Mouse (Mus musculus): Measurements from ENCODE around the gene Kcnb1. TPM values are rescaled to one million over a fixed set of nuclear protein-coding genes. Genes with fewer than 3 reads are reported as not detected.

The Kcnb1 gene
- total RNA-seq, 1 experiment, result 1.3 TPM

DNA sequence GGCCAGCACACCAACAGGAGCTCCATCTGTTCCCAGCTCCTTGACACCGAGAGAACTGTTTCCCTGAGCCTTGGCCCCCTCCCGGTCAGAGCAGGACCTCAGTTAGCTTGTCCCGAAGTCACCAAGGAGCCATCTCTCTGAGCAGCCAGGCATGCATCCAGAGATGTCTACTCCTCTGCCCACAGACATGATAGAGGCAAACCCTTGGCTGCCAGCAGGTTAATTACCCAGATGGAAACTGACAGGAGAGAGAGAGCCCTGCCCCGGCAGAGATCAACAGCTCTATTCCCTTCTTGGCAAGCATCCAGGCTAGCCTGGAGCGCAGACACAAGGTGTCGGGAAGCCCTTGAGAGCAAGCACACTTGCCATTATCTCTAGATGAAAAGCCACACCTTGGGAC lies 119.6 kb downstream of the Kcnb1 start:
- in situ Hi-C loops (cut with MboI; ENCODE audit: low sequenced_read_pairs in 2 of 2, unreplicated experiment in 2 of 2), result loop anchor here (10.0 kb wide), 2 partner anchors 134 to 144 kb away; no protein-coding TSS in a partner anchor
- Histone ChIP-seq H3K4me3 (ENCODE audit: insufficient read depth in 1 of 2, low read depth in 1 of 2, low read length in 2 of 2, poor library complexity in 1 of 2, severe bottlenecking in 1 of 2) (no peak overlapping the region), H3K36me3 (ENCODE audit: control insufficient read depth, insufficient read depth, low read length, poor library complexity, severe bottlenecking) (peaks cover 8% of the 10 kb centered on the region; the same call in 1 of the 2 replicates), H3K27ac (ENCODE audit: insufficient read depth, low read depth, low read length, poor library complexity, severe bottlenecking) (no peak overlapping the region), H3K9ac (ENCODE audit: insufficient read depth, low read depth, low read length, poor library complexity, severe bottlenecking) (no peak overlapping the region), H3K4me1 (ENCODE audit: control insufficient read depth in 2 of 2, insufficient read depth in 2 of 2, low read length in 2 of 2, poor library complexity in 1 of 2) (peaks cover 2 to 9% of the 10 kb centered on the region in 2 experiments), H3K9me3 (ENCODE audit: control insufficient read depth, insufficient read depth, low read depth, low read length) (no peaks in the 10 kb centered on the region)
- no peak for DNase-seq (ENCODE audit: low read depth, low spot score)
- TF ChIP-seq ZNF384 (IDR thresholded peaks at IDR 0.05; ENCODE audit: low read depth, low read length) (no peak), CHD2 (IDR thresholded peaks at IDR 0.05; ENCODE audit: low read depth, low read length) (no peak), ZC3H11A (IDR thresholded peaks at IDR 0.05; ENCODE audit: borderline replicate concordance, low read depth, low read length) (no peak)

DNA sequence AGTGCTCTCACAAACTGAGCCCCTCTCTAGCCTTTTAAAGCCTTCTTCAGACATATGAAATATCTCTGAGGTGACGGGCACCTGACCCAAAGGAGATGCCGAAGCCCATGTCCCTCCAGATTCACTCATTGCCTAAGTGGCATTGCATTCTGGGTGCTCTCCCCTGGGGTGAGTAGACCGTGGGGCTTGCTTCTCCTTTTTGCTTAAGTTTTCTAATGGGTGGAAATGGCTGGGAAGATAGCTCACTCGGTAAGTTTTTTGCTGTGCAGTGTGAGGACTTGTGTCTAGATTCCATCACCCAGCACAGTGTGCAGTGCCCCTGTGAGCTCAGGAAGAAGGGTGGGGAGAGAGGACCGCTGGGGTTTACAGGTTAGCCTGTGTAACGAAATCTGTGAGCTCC lies 122.4 kb downstream of the Kcnb1 start:
- no peak for DNase-seq (ENCODE audit: low read depth, low spot score)
- H3K36me3 ChIP-seq (ENCODE audit: control insufficient read depth, insufficient read depth, low read length, poor library complexity, severe bottlenecking), result peaks cover 27% of the 10 kb centered on the region
- H3K9me3 ChIP-seq (ENCODE audit: control insufficient read depth, insufficient read depth, low read depth, low read length), result no peaks in the 10 kb centered on the region
- no peaks in the 10 kb centered on the region; a peak in 1 of 4 replicates for H3K4me1 ChIP-seq (ENCODE audit: control insufficient read depth in 2 of 2, insufficient read depth in 2 of 2, low read length in 2 of 2, poor library complexity in 1 of 2)
- TF ChIP-seq HCFC1 (IDR thresholded peaks at IDR 0.05; ENCODE audit: borderline replicate concordance, insufficient read depth, low read length) (no peak), ZC3H11A (IDR thresholded peaks at IDR 0.05; ENCODE audit: borderline replicate concordance, low read depth, low read length) (no peak), ZNF384 (IDR thresholded peaks at IDR 0.05; ENCODE audit: low read depth, low read length) (no peak)
- no peak overlapping the region for H3K4me3 ChIP-seq (ENCODE audit: insufficient read depth in 1 of 2, low read depth in 1 of 2, low read length in 2 of 2, poor library complexity in 1 of 2, severe bottlenecking in 1 of 2)
- in situ Hi-C loops (cut with MboI; ENCODE audit: low sequenced_read_pairs in 2 of 2, unreplicated experiment in 2 of 2), result no loop called here
- H3K9ac ChIP-seq (ENCODE audit: insufficient read depth, low read depth, low read length, poor library complexity, severe bottlenecking), result no peak overlapping the region
- no peak overlapping the region for H3K27ac ChIP-seq (ENCODE audit: insufficient read depth, low read depth, low read length, poor library complexity, severe bottlenecking)

DNA sequence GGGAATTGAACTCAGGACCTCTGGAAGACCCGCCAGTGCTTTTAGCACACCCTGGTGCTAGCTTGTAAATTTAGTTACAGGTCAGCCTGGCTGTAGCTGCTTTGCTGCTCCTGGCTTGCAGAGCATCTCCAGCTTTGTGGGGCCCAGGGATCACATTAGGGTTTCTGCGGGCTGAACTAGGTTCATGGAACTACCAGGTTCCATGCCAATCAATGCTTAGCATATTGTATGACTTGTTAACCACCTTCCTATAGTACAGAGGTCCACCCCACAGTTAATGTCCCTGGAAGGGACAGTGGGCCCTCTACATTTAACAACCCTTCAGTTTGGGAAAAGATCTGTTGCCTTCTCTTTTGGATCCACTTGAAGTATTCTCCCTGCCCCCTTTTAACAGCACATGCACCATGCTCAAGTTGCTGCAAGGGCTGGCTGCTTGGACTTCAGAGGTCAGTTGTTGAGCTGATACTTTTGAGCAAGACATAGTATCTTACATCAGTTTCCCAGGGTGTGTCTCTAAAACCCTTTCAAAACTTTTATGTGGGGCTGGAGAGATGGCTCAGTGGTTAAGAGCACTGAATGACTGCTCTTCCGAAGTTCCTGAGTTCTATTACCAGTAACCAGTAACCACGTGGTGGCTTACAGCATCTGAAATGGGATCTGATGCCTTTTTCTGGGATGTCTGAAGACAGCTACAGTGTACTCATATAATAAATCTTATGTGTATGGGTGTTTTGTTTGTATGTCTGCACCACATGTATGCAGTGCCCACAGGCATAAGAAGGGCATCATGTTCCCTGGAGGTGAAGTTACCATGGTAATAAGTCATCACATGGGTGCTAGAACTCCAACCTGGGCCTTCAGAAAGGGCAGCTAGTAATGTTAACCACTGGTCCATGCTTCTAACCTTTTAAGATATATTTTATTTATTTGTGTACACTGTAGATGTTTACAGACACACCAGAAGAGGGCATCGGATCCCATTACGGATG lies 123.1 kb downstream of the Kcnb1 start:
- Histone ChIP-seq H3K9ac (ENCODE audit: insufficient read depth, low read depth, low read length, poor library complexity, severe bottlenecking) (no peak overlapping the region; the same call in 1 of the 2 replicates), H3K27ac (ENCODE audit: insufficient read depth, low read depth, low read length, poor library complexity, severe bottlenecking) (peak overlapping the region; percentile 3; the same call in 1 of the 2 replicates), H3K36me3 (ENCODE audit: control insufficient read depth, insufficient read depth, low read length, poor library complexity, severe bottlenecking) (peaks cover 27% of the 10 kb centered on the region), H3K4me3 (ENCODE audit: insufficient read depth in 1 of 2, low read depth in 1 of 2, low read length in 2 of 2, poor library complexity in 1 of 2, severe bottlenecking in 1 of 2) (no peak overlapping the region), H3K4me1 (ENCODE audit: control insufficient read depth in 2 of 2, insufficient read depth in 2 of 2, low read length in 2 of 2, poor library complexity in 1 of 2) (no peaks in the 10 kb centered on the region; a peak in 1 of 4 replicates), H3K9me3 (ENCODE audit: control insufficient read depth, insufficient read depth, low read depth, low read length) (no peaks in the 10 kb centered on the region)
- in situ Hi-C loops (cut with MboI; ENCODE audit: low sequenced_read_pairs in 2 of 2, unreplicated experiment in 2 of 2), result no loop called here
- TF ChIP-seq MAFK (IDR thresholded peaks at IDR 0.05; ENCODE audit: insufficient read depth, low read depth, low read length) (no peak), CHD2 (IDR thresholded peaks at IDR 0.05; ENCODE audit: low read depth, low read length) (0 out of 2 replicates have a peak, but pooled peaks have one; percentile 9), ZNF384 (IDR thresholded peaks at IDR 0.05; ENCODE audit: low read depth, low read length) (no peak)
- DNase-seq (ENCODE audit: low read depth, low spot score), result peak; percentile 64

DNA sequence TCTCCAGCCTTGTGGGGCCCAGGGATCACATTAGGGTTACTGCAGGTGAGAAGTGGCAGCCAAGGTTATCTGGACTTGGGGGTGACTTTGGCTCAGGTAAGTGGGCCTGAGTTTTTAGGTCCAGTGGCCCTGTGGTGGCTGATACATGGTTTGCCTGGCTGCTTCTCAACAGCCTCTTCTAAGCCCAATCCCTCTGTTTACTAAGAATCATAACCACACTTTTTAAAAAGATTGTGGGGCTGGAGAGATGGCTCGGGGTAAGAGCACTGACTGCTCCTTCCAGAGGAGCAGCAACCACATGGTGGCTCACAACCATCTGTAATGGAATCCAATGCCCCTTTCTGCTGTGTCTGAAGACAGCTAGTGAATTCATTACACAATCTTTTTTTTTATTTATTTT lies 123.9 kb downstream of the Kcnb1 start:
- Histone ChIP-seq H3K27ac (ENCODE audit: insufficient read depth, low read depth, low read length, poor library complexity, severe bottlenecking) (peak overlapping the region; percentile 67; the same call in 1 of the 2 replicates), H3K9me3 (ENCODE audit: control insufficient read depth, insufficient read depth, low read depth, low read length) (no peaks in the 10 kb centered on the region), H3K4me1 (ENCODE audit: control insufficient read depth in 2 of 2, insufficient read depth in 2 of 2, low read length in 2 of 2, poor library complexity in 1 of 2) (peaks cover 0 to 4% of the 10 kb centered on the region in 2 experiments; a peak in 1 of 4 replicates), H3K9ac (ENCODE audit: insufficient read depth, low read depth, low read length, poor library complexity, severe bottlenecking) (peak overlapping the region; percentile 77; the same call in 1 of the 2 replicates), H3K4me3 (ENCODE audit: insufficient read depth in 1 of 2, low read depth in 1 of 2, low read length in 2 of 2, poor library complexity in 1 of 2, severe bottlenecking in 1 of 2) (peak overlapping the region in 1 of 2 experiments; percentile 87; a peak in 2 of 4 replicates), H3K36me3 (ENCODE audit: control insufficient read depth, insufficient read depth, low read length, poor library complexity, severe bottlenecking) (peaks cover 27% of the 10 kb centered on the region)
- in situ Hi-C loops (cut with MboI; ENCODE audit: low sequenced_read_pairs in 2 of 2, unreplicated experiment in 2 of 2), result no loop called here
- no peak for DNase-seq (ENCODE audit: low read depth, low spot score)
- TF ChIP-seq CHD2 (IDR thresholded peaks at IDR 0.05; ENCODE audit: low read depth, low read length), result peak; percentile 9; the same call in 1 of the 2 replicates
- no peak for TF ChIP-seq HCFC1 (IDR thresholded peaks at IDR 0.05; ENCODE audit: borderline replicate concordance, insufficient read depth, low read length)

Data from ES-E14 (cell line).